Comparison of ENCODE assay signal across 8 mouse cellular contexts in genomic region chr10:24834634-24835371, GRCm38 (mm10). TPM values are rescaled to one million over a fixed set of nuclear protein-coding genes. Genes with fewer than 3 reads are reported as not detected.
DNase-seq lines count a peak whose midpoint lies in the region; ATAC-seq and TF ChIP-seq lines count a peak whose summit lies in the region.

No protein-coding gene starts in this region.

- peaks cover 9% of the 10 kb centered on the region; the same call in 1 of the 2 replicates for H3K4me1 ChIP-seq in kidney, postnatal 0 days (replicated peaks; ENCODE audit: insufficient read depth, low read length)
- peaks cover 19% of the 10 kb centered on the region for H3K4me1 ChIP-seq in embryonic facial prominence, embryonic 14.5 days (ENCODE audit: control insufficient read depth, insufficient read depth, low read length)
- peaks cover 31% of the 10 kb centered on the region for H3K4me1 ChIP-seq in limb, embryonic 10.5 days
- H3K4me1 ChIP-seq in neural tube, embryonic 14.5 days (ENCODE audit: control insufficient read depth, insufficient read depth, low read length): 0 out of 2 replicates have a peak, but pooled peaks cover 5% of the 10 kb centered on the region

- no peaks in the 10 kb centered on the region for H3K27me3 ChIP-seq in kidney, postnatal 0 days (ENCODE audit: insufficient read depth, low read length)
- no peaks in the 10 kb centered on the region for H3K27me3 ChIP-seq in embryonic facial prominence, embryonic 14.5 days (replicated peaks; ENCODE audit: control insufficient read depth, insufficient read depth, low read length)
- H3K27me3 ChIP-seq in limb, embryonic 10.5 days (ENCODE audit: low read depth, poor library complexity, severe bottlenecking): no peaks in the 10 kb centered on the region
- no peaks in the 10 kb centered on the region for H3K27me3 ChIP-seq in neural tube, embryonic 14.5 days (ENCODE audit: control insufficient read depth, insufficient read depth, low read length)

- no peak for TF ChIP-seq CTCF in kidney, postnatal 0 days (IDR thresholded peaks at IDR 0.05; ENCODE audit: low read depth)

- no peak for ATAC-seq in kidney, postnatal 0 days (replicated peaks; ENCODE audit: low FRiP score, low read depth)
- ATAC-seq in embryonic facial prominence, embryonic 14.5 days (ENCODE audit: low read depth): peak; percentile 47; the same call in 1 of the 2 replicates
- ATAC-seq in neural tube, embryonic 14.5 days (ENCODE audit: low read depth): 0 out of 2 replicates have a peak, but pooled peaks have one; percentile 39

- peak overlapping the region; percentile 51 for H3K4me2 ChIP-seq in kidney, postnatal 0 days (ENCODE audit: low read length)
- peak overlapping the region; percentile 51 for H3K4me2 ChIP-seq in embryonic facial prominence, embryonic 14.5 days (ENCODE audit: low read depth, low read length)
- peak overlapping the region; percentile 40; the same call in 1 of the 2 replicates for H3K4me2 ChIP-seq in neural tube, embryonic 14.5 days (ENCODE audit: low read depth, low read length)

- no peaks in the 10 kb centered on the region for H3K9me3 ChIP-seq in kidney, postnatal 0 days (replicated peaks; ENCODE audit: low read length)
- H3K9me3 ChIP-seq in embryonic facial prominence, embryonic 14.5 days (ENCODE audit: control insufficient read depth, low read length): no peaks in the 10 kb centered on the region
- H3K9me3 ChIP-seq in limb, embryonic 10.5 days (replicated peaks): no peaks in the 10 kb centered on the region
- H3K9me3 ChIP-seq in neural tube, embryonic 14.5 days (ENCODE audit: control insufficient read depth, low read length): no peaks in the 10 kb centered on the region

- H3K9ac ChIP-seq in kidney, postnatal 0 days (ENCODE audit: low read depth, low read length): peak overlapping the region; percentile 8; the same call in 1 of the 2 replicates
- peak overlapping the region; percentile 32 for H3K9ac ChIP-seq in embryonic facial prominence, embryonic 14.5 days (ENCODE audit: low read depth, low read length)
- H3K9ac ChIP-seq in neural tube, embryonic 14.5 days (replicated peaks; ENCODE audit: low read depth, low read length): no peak overlapping the region

- WGBS in kidney, postnatal 0 days: 7% methylated on average over 4 of the region's 4 CpGs
- 7% methylated on average over 4 of the region's 4 CpGs for WGBS in embryonic facial prominence, embryonic 14.5 days
- 19% methylated on average over 4 of the region's 4 CpGs for WGBS in limb, embryonic 10.5 days
- WGBS in neural tube, embryonic 14.5 days: 19% methylated on average over 4 of the region's 4 CpGs

- no peak overlapping the region for H3K27ac ChIP-seq in kidney, postnatal 0 days
- H3K27ac ChIP-seq in embryonic facial prominence, embryonic 14.5 days (replicated peaks; ENCODE audit: low read depth, low read length): no peak overlapping the region
- H3K27ac ChIP-seq in limb, embryonic 10.5 days: peak overlapping the region; percentile 80
- no peak overlapping the region for H3K27ac ChIP-seq in neural tube, embryonic 14.5 days (ENCODE audit: low read depth, low read length)

- H3K36me3 ChIP-seq in kidney, postnatal 0 days (ENCODE audit: insufficient read depth, low read length): no peaks in the 10 kb centered on the region
- H3K36me3 ChIP-seq in embryonic facial prominence, embryonic 14.5 days (ENCODE audit: control insufficient read depth, insufficient read depth, low read length): no peaks in the 10 kb centered on the region
- H3K36me3 ChIP-seq in limb, embryonic 10.5 days: no peaks in the 10 kb centered on the region
- H3K36me3 ChIP-seq in neural tube, embryonic 14.5 days (ENCODE audit: control insufficient read depth, insufficient read depth, low read length): no peaks in the 10 kb centered on the region

- DNase-seq in kidney, postnatal 0 days (ENCODE audit: low spot score): peak; percentile 57
- DNase-seq in kidney, postnatal 10 days: no peak
- DNase-seq in embryonic facial prominence, embryonic 14.5 days (ENCODE audit: low spot score): peak; percentile 36
- DNase-seq in limb, embryonic 10.5 days (ENCODE audit: low spot score): peak; percentile 47
- DNase-seq in cerebellum, postnatal 10 days: no peak
- no peak for DNase-seq in layer of hippocampus, adult 8-10 months (ENCODE audit: low spot score in 2 of 2)
- no peak for DNase-seq in kidney, postnatal 25 days

- H3K4me3 ChIP-seq in kidney, postnatal 0 days (replicated peaks; ENCODE audit: low read depth, low read length): no peak overlapping the region
- peak overlapping the region; percentile 14 for H3K4me3 ChIP-seq in embryonic facial prominence, embryonic 14.5 days (ENCODE audit: low read depth, low read length)
- H3K4me3 ChIP-seq in limb, embryonic 10.5 days: peak overlapping the region; percentile 29
- peak overlapping the region; percentile 2; the same call in 1 of the 2 replicates for H3K4me3 ChIP-seq in neural tube, embryonic 14.5 days (ENCODE audit: low read depth, low read length)

RNA-seq across cellular contexts. Expression of gene Enpp3, which starts 7.8 kb away (rescaled TPM):
- polyA plus RNA-seq in kidney, postnatal 0 days (2015; fragmentation: Nextera tagmentation; extraction: Ambion mirVana): 4.0 and 4.8 TPM in 2 replicates
- polyA plus RNA-seq in embryonic facial prominence, embryonic 14.5 days (2014; fragmentation: Nextera tagmentation; extraction: Ambion mirVana): 7.2 and 7.7 TPM in 2 replicates
- polyA plus RNA-seq in limb, embryonic 10.5 days (2016; fragmentation: Nextera tagmentation; extraction: Ambion mirVana): 5.3 and 7.8 TPM in 2 replicates
- polyA plus RNA-seq in neural tube, embryonic 14.5 days (2014; fragmentation: Nextera tagmentation; extraction: Ambion mirVana): 3.3 and 3.9 TPM in 2 replicates
- total RNA-seq in layer of hippocampus, adult 8-10 months (2022): under 1 TPM; 0.51 to 0.89 (median 0.78) TPM

RNA-seq across cellular contexts. Expression of gene Med23, which starts 35.0 kb away (rescaled TPM):
- 12.1 and 13.3 TPM in 2 replicates for polyA plus RNA-seq in kidney, postnatal 0 days (2015; fragmentation: Nextera tagmentation; extraction: Ambion mirVana)
- polyA plus RNA-seq in embryonic facial prominence, embryonic 14.5 days (2014; fragmentation: Nextera tagmentation; extraction: Ambion mirVana): 17.7 and 24.3 TPM in 2 replicates
- 29.7 and 34.7 TPM in 2 replicates for polyA plus RNA-seq in limb, embryonic 10.5 days (2016; fragmentation: Nextera tagmentation; extraction: Ambion mirVana)
- polyA plus RNA-seq in neural tube, embryonic 14.5 days (2014; fragmentation: Nextera tagmentation; extraction: Ambion mirVana): 34.7 and 36.8 TPM in 2 replicates
- total RNA-seq in layer of hippocampus, adult 8-10 months (2022): 10 to 100 TPM; 35.6 to 43.2 (median 38.1) TPM

Comparison
In these comparisons a context has a peak if more than half of its experiments do, and no peak if none do; other contexts are left out.
1. DNase-seq: peak in kidney, postnatal 0 days (single experiment), embryonic facial prominence, embryonic 14.5 days (single experiment) and limb, embryonic 10.5 days (single experiment); none in kidney, postnatal 10 days (single experiment), cerebellum, postnatal 10 days (0 of 2), layer of hippocampus, adult 8-10 months (0 of 2) and kidney, postnatal 25 days (0 of 2).
2. Peak in every context shown above with its lines, with median percentiles within 50 percentile points of each other: H3K4me2 ChIP-seq.